Mouse (Mus musculus): ENCODE data around the gene Dyx1c1. TPM values are rescaled to one million over a fixed set of nuclear protein-coding genes. Genes with fewer than 3 reads are reported as not detected.

Dyx1c1 gene
- not detected in 2 replicates for polyA plus RNA-seq (2012)

GRCm38 (mm10) chr9:72958521-72959450 is at the start of gene Dyx1c1, which contains the start of gene Gm44503:
Gene Dyx1c1, plus strand, starts transcription at chr9:72958785.
Gene Gm44503, plus strand, starts transcription at chr9:72958852.
- no peak for TF ChIP-seq GATA1 (IDR thresholded peaks at IDR 0.05; ENCODE audit: low read length)

GRCm38 (mm10) chr9:72911381-72911780 is 47.2 kb upstream of the Dyx1c1 start:
- no peak for TF ChIP-seq GATA1 (IDR thresholded peaks at IDR 0.05; ENCODE audit: low read length)

DNA sequence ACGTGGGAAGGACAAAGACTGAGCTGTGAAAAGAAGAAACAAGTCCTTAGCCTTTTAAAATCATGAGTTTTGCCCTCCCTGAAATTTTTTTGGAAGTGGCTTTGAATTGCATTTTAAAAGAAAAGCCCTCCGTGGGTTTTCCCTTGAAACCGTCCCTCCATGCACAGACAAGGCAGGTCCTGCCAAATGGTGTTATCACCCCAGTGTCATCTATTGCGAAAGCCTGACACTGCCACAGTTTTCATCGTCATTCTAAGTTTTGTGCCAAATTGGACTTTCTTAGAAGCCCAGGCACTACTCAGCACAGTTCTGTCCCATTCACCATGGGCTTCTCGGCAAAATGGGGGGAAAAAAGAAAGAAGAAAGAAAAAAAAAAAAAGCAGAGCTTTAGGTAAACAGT is 45.0 kb upstream of the Dyx1c1 start:
- no peak for TF ChIP-seq GATA1 (IDR thresholded peaks at IDR 0.05; ENCODE audit: low read length)

DNA sequence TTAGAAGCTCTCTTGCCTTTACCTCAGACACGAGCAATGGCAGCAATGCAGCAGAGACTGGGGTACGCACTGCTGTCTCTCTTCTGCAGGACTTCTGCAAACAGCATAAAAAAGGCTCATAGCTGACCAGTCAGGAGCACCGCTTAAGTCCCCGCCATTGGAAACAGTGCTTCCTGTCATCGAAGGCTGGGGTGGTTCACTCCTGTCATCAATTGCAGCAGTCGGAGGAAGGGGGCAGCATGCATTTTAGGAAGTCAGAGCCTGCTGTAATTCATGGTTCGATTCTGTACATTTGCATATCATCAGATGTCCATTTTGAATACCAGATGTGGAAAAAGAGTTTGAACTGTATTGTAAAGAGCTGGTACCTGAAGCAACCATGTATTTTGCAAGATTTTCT is 42.9 kb upstream of the Dyx1c1 start:
- TF ChIP-seq GATA1 (IDR thresholded peaks at IDR 0.05; ENCODE audit: low read length) = no peak

- no peak for TF ChIP-seq GATA1 (IDR thresholded peaks at IDR 0.05; ENCODE audit: low read length)
These were observed 35.5 kb upstream of the Dyx1c1 start for GRCm38 (mm10) chr9:72923068-72923467.

GRCm38 (mm10) chr9:72925021-72925934 is 33.3 kb upstream of the Dyx1c1 start, which contains the start of gene Pygo1:
Gene Pygo1, plus strand, starts transcription at chr9:72925645.
- no peak for TF ChIP-seq GATA1 (IDR thresholded peaks at IDR 0.05; ENCODE audit: low read length)

GRCm38 (mm10) chr9:72925935-72926258 is 32.7 kb upstream of the Dyx1c1 start:
- no peak for TF ChIP-seq GATA1 (IDR thresholded peaks at IDR 0.05; ENCODE audit: low read length)

GRCm38 (mm10) chr9:72931166-72931790 is 27.3 kb upstream of the Dyx1c1 start:
- no peak for TF ChIP-seq GATA1 (IDR thresholded peaks at IDR 0.05; ENCODE audit: low read length)

DNA sequence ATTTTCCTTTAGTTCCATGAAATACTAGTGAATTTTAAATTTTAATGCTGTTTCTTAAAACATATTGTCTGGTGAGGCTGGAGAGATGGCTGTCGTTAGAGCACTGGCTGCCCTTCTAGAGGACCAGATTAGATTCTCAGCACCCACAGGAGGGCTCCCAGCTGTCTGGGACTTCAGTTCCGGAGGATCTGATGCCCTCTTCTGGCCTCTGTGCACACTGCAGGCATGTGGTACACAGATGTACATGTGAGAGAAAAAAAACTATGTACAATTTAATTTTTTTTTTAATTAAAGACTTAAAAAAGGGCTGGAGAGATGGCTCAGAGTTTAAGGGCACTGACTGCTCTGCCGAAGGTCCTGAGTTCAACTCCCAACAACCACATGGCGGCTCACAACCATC is 23.3 kb upstream of the Dyx1c1 start:
- TF ChIP-seq GATA1 (IDR thresholded peaks at IDR 0.05; ENCODE audit: low read length) = no peak

DNA sequence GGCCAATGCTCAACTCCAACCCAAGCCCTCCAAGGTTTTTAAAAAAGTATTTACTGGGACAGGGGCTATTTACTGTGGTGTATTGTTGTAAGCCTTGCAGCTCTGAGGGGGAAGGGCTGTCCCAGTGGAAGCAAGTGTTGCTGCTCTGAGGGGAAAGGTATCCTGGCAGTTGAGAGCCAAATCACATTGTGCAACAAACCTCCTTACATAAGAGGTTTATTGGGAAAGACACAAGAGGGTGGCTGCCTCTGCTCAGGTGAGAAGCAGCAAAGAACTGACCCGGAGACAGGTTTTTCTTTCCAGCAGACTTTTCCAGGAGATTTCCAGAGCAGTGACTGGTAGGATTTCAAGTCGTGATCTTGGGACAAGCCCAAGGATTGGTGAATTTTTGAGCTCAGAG is 22.3 kb upstream of the Dyx1c1 start:
- TF ChIP-seq GATA1 (IDR thresholded peaks at IDR 0.05; ENCODE audit: low read length) = no peak

DNA sequence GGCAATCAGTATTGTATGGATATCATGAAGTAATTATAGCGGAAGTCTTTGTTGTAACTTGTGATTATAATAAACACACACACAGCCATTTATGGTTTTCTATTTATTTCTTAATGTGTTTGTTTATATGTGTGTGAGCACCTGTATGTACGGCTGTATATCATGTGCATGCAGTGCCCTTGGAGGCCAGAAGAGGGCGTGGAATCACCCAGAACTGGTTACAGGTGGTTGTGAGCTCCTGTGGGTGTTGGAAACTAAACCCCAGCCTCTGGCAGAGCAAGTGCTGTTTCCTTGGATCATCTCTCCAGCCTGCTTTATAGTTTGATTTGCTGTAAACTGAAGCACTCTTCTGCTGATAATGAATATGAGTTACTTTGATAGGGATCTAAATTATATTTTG is 15.2 kb upstream of the Dyx1c1 start:
- no peak for TF ChIP-seq GATA1 (IDR thresholded peaks at IDR 0.05; ENCODE audit: low read length)

DNA sequence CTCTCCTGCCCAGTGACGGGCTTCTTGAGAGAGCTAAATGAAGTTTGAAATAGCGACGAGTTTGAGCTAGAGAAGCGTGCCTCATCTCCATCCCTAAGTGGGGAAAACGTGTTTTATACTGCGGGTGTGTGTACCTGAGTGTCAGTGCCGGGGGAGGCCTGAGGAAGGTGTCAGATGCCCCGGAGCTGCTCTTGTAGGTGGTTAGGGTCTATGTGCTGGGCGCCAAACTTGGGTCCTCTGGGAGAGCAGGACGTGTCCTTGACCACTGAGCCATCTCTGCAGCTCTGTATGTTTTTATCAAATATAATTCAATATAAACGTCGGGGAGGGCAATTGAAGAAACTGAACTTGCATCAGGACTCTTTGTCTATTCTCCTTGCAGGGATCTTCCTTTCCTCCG is 14.3 kb upstream of the Dyx1c1 start:
- no peak for TF ChIP-seq GATA1 (IDR thresholded peaks at IDR 0.05; ENCODE audit: low read length)

GRCm38 (mm10) chr9:72947010-72947409 is 11.6 kb upstream of the Dyx1c1 start:
- TF ChIP-seq GATA1 (IDR thresholded peaks at IDR 0.05; ENCODE audit: low read length) = no peak

GRCm38 (mm10) chr9:72949572-72949971 is 9.0 kb upstream of the Dyx1c1 start:
- no peak for TF ChIP-seq GATA1 (IDR thresholded peaks at IDR 0.05; ENCODE audit: low read length)

DNA sequence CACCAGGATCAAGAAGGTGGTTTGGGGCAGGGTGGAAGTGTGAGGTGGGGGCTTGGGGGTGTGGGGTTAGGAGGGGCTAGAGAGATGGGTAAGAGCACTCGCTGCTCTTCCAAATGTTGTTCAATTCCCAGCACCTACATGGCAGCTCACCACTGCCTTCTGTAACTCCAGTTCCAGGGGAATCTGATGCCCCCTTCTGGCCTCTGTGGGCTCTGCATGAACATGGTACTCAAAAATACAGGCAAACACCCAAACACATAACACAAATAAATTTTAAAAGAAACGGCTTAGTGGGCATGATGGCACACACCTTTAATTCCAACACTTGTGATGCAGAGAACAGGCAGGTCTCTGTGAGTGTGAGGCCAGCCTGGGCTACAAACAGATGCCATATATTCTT is 3.8 kb upstream of the Dyx1c1 start:
- no peak for TF ChIP-seq GATA1 (IDR thresholded peaks at IDR 0.05; ENCODE audit: low read length)

- TF ChIP-seq GATA1 (IDR thresholded peaks at IDR 0.05; ENCODE audit: low read length) = no peak
These were observed 3.0 kb upstream of the Dyx1c1 start for GRCm38 (mm10) chr9:72955546-72955945.

Data from G1E-ER4 (cell line).